Mouse (Mus musculus) kidney, adult 2 months (tissue): ENCODE data around the gene Rcan2. TPM values are rescaled to one million over a fixed set of nuclear protein-coding genes. Genes with fewer than 3 reads are reported as not detected.

Source experiments
- DNase-seq: peaks from one replicate; pipeline ENCODE4 v3.0.0; 2021
- H3K27ac ChIP-seq: fragments of 200-500 bp; 2 replicates; pipeline ENCODE4 v1.5.1; 2012; ENCODE audit warnings: low read depth, low read length, control low read depth, inconsistent platforms; ENCODE audit not compliant: insufficient read depth
- H3K27me3 ChIP-seq: fragments of 200-500 bp; replicated peaks from 2 replicates; pipeline ENCODE4 v1.6.1; 2012; ENCODE audit warnings: mild to moderate bottlenecking, moderate library complexity, low read length, inconsistent platforms; ENCODE audit not compliant: control insufficient read depth, insufficient read depth
- H3K36me3 ChIP-seq: fragments of 200-500 bp; 2 replicates; pipeline ENCODE4 v1.6.1; 2012; ENCODE audit warnings: mild to moderate bottlenecking, moderate library complexity, low read length, inconsistent platforms; ENCODE audit not compliant: control insufficient read depth, insufficient read depth
- H3K4me1 ChIP-seq: fragments of 200-500 bp; 2 replicates; pipeline ENCODE4 v1.6.1; 2011; ENCODE audit warnings: low read length; ENCODE audit not compliant: control insufficient read depth, insufficient read depth
- H3K4me3 ChIP-seq: fragments of 200-500 bp; 2 replicates; pipeline ENCODE4 v1.5.1; 2011; ENCODE audit warnings: mild to moderate bottlenecking, low read depth, low read length, control low read depth; ENCODE audit not compliant: insufficient read depth
- CTCF ChIP-seq: fragments of 200-500 bp; conservative IDR thresholded peaks from 2 replicates; pipeline ENCODE4 v1.5.1; 2011; ENCODE audit warnings: low read depth, mild to moderate bottlenecking, control low read depth, low read length, moderate library complexity, mixed read lengths; ENCODE audit not compliant: insufficient read depth, insufficient read length
- POLR2A ChIP-seq: fragments of 200-500 bp; IDR thresholded peaks from one replicate; pipeline ENCODE4 v1.6.1; 2011; ENCODE audit warnings: low read depth, low read length, control low read depth
- WGBS: fragments of 180-500 bp; shearing (Covaris S2); methylation state at CpG from one replicate; pipeline ENCODE4 v1.1.7; 2018; 5-methylcytosine and 5-hydroxymethylcytosine counted together
- polyA plus RNA-seq: library from polyadenylated mRNA; depleted of rRNA; stranded (reverse); fragments of >200 nt; gene quantifications from 2 replicates; pipeline ENCODE4 v1.2.3, GENCODE M21; 2012

The Rcan2 gene
- polyA plus RNA-seq, 1 experiment: 18.3 TPM

- WGBS: 27% methylated on average over 17 of the region's 17 CpGs
- no peak for DNase-seq
- Histone ChIP-seq H3K4me1 (no peaks in the 10 kb centered on the region), H3K27me3 (no peaks in the 10 kb centered on the region; the same call in 1 of the 2 replicates), H3K36me3 (no peaks in the 10 kb centered on the region), H3K27ac (no peak overlapping the region), H3K4me3 (no peak overlapping the region)
- no peak for TF ChIP-seq CTCF
- no peak for TF ChIP-seq POLR2A
Measured at GRCm38 (mm10) chr17:43952661-43953534, 151.7 kb downstream of the Rcan2 start.

- 85% methylated on average over 10 of the region's 10 CpGs for WGBS
- TF ChIP-seq POLR2A: no peak
- no peak for TF ChIP-seq CTCF
- no peaks in the 10 kb centered on the region for H3K36me3 ChIP-seq
- no peaks in the 10 kb centered on the region; the same call in 1 of the 2 replicates for H3K27me3 ChIP-seq
- no peak overlapping the region for H3K4me3 ChIP-seq
- DNase-seq: no peak
- no peaks in the 10 kb centered on the region for H3K4me1 ChIP-seq
- H3K27ac ChIP-seq: no peak overlapping the region
Measured at GRCm38 (mm10) chr17:43953535-43953918, 152.4 kb downstream of the Rcan2 start.

- Histone ChIP-seq H3K4me1 (no peaks in the 10 kb centered on the region), H3K27ac (no peak overlapping the region), H3K4me3 (no peak overlapping the region), H3K36me3 (no peaks in the 10 kb centered on the region), H3K27me3 (no peaks in the 10 kb centered on the region)
- TF ChIP-seq CTCF (no peak), POLR2A (no peak)
- 46% methylated on average over 3 of the region's 3 CpGs for WGBS
- no peak for DNase-seq
Measured at GRCm38 (mm10) chr17:43959797-43960196, 158.6 kb downstream of the Rcan2 start.

- no peaks in the 10 kb centered on the region for H3K27me3 ChIP-seq
Measured at GRCm38 (mm10) chr17:43969943-43970342, 168.8 kb downstream of the Rcan2 start.

GRCm38 (mm10) chr17:43977572-43977971 lies 176.4 kb downstream of the Rcan2 start:
- no peak overlapping the region for H3K27ac ChIP-seq
- no peaks in the 10 kb centered on the region; the same call in 1 of the 2 replicates for H3K27me3 ChIP-seq
- DNase-seq: no peak
- H3K4me1 ChIP-seq: no peaks in the 10 kb centered on the region
- no peaks in the 10 kb centered on the region for H3K36me3 ChIP-seq
- 89% methylated on average over 2 of the region's 2 CpGs for WGBS
- H3K4me3 ChIP-seq: no peak overlapping the region
- no peak for TF ChIP-seq POLR2A
- TF ChIP-seq CTCF: no peak

More at GRCm38 (mm10) chr17:43969943-43970342, 168.8 kb downstream of the Rcan2 start:
- no peaks in the 10 kb centered on the region for H3K36me3 ChIP-seq
- H3K27ac ChIP-seq: no peak overlapping the region
- H3K4me3 ChIP-seq: no peak overlapping the region
- WGBS: 85% methylated on average over 10 of the region's 10 CpGs
- DNase-seq: no peak
- H3K4me1 ChIP-seq: no peaks in the 10 kb centered on the region
- TF ChIP-seq CTCF (no peak), POLR2A (no peak)

GRCm38 (mm10) chr17:43979925-43980324 lies 178.8 kb downstream of the Rcan2 start:
- DNase-seq: no peak
- no peaks in the 10 kb centered on the region; the same call in 1 of the 2 replicates for H3K27me3 ChIP-seq
- H3K27ac ChIP-seq: no peak overlapping the region
- H3K4me1 ChIP-seq: no peaks in the 10 kb centered on the region
- 80% methylated on average over 3 of the region's 3 CpGs for WGBS
- H3K4me3 ChIP-seq: no peak overlapping the region
- H3K36me3 ChIP-seq: no peaks in the 10 kb centered on the region
- TF ChIP-seq POLR2A: no peak
- no peak for TF ChIP-seq CTCF

GRCm38 (mm10) chr17:43982505-43982904 lies 181.4 kb downstream of the Rcan2 start:
- Histone ChIP-seq H3K4me1 (no peaks in the 10 kb centered on the region), H3K27ac (no peak overlapping the region), H3K27me3 (no peaks in the 10 kb centered on the region; the same call in 1 of the 2 replicates), H3K4me3 (no peak overlapping the region), H3K36me3 (no peaks in the 10 kb centered on the region)
- TF ChIP-seq POLR2A: no peak
- no peak for TF ChIP-seq CTCF
- DNase-seq: no peak
- WGBS: 61% methylated on average over 1 of the region's 1 CpGs
